Mouse (Mus musculus) embryonic facial prominence, embryonic 14.5 days (tissue): ENCODE measurements at regions not wholly inside any gene's neighbourhood (a gene's known extent, or its start where the extent isn't known, plus 50 kb on each side); places are given as distances from the start of the nearest gene placed in this dataset.

Source experiments
- ATAC-seq: fragments of 200-750 bp; cut with Nextera tagmentation; 2 replicates; pipeline ENCODE4 v1.8.0; 2017; ENCODE audit warnings: low read depth, moderate number of reproducible peaks, moderate TSS enrichment
- DNase-seq: peaks from one replicate; pipeline ENCODE4 v3.0.0-alpha.2; 2015; ENCODE audit warnings: low spot score
- H3K27ac ChIP-seq: fragments of 300-500 bp; sonication (generic); replicated peaks from 2 replicates; pipeline ENCODE4 v1.5.1; 2014; ENCODE audit warnings: low read depth, mild to moderate bottlenecking, low read length, moderate library complexity
- H3K27me3 ChIP-seq: fragments of 300-500 bp; sonication (generic); replicated peaks from 2 replicates; pipeline ENCODE4 v1.6.1; 2014; ENCODE audit warnings: low read length; ENCODE audit not compliant: control insufficient read depth, insufficient read depth
- H3K36me3 ChIP-seq: fragments of 300-500 bp; sonication (generic); 2 replicates; pipeline ENCODE4 v1.6.1; 2014; ENCODE audit warnings: low read length, mixed read lengths; ENCODE audit not compliant: control insufficient read depth, insufficient read depth
- H3K4me1 ChIP-seq: fragments of 300-500 bp; sonication (generic); 2 replicates; pipeline ENCODE4 v1.6.1; 2014; ENCODE audit warnings: antibody characterized with exemption, low read length; ENCODE audit not compliant: control insufficient read depth, insufficient read depth
- H3K4me2 ChIP-seq: fragments of 300-500 bp; sonication (generic); 2 replicates; pipeline ENCODE4 v1.6.1; 2014; ENCODE audit warnings: low read depth, mild to moderate bottlenecking, low read length, moderate library complexity, mixed read lengths
- H3K4me3 ChIP-seq: fragments of 300-500 bp; sonication (generic); 2 replicates; pipeline ENCODE4 v1.5.1; 2014; ENCODE audit warnings: low read depth, mild to moderate bottlenecking, low read length
- H3K9ac ChIP-seq: fragments of 300-500 bp; sonication (generic); 2 replicates; pipeline ENCODE4 v1.6.1; 2014; ENCODE audit warnings: low read depth, mild to moderate bottlenecking, low read length, moderate library complexity, mixed read lengths
- H3K9me3 ChIP-seq: fragments of 300-500 bp; sonication (generic); 2 replicates; pipeline ENCODE4 v1.6.1; 2016; ENCODE audit warnings: low read length; ENCODE audit not compliant: control insufficient read depth
- WGBS: fragments of 180-500 bp; shearing (Covaris S2); extraction: QIAGEN DNeasy Blood & Tissue Kit; methylation state at CpG from one replicate; pipeline ENCODE4 v1.1.7; 2014; 5-methylcytosine and 5-hydroxymethylcytosine counted together

- WGBS = 69% methylated on average over 2 of the region's 2 CpGs
- H3K4me1 ChIP-seq = no peaks in the 10 kb centered on the region
- no peaks in the 10 kb centered on the region for H3K9me3 ChIP-seq
- no peak overlapping the region for H3K4me2 ChIP-seq
- ATAC-seq (no peak), DNase-seq (no peak)
- H3K36me3 ChIP-seq = no peaks in the 10 kb centered on the region
- H3K9ac ChIP-seq = no peak overlapping the region
- no peak overlapping the region for H3K27ac ChIP-seq
- no peaks in the 10 kb centered on the region for H3K27me3 ChIP-seq
- H3K4me3 ChIP-seq = no peak overlapping the region
Observed at GRCm38 (mm10) chr8:65288687-65289086, 159.3 kb upstream of the BC030870 start.

GRCm38 (mm10) chr8:65280390-65280789 is 151.0 kb upstream of the BC030870 start:
- Histone ChIP-seq H3K4me1 (no peaks in the 10 kb centered on the region), H3K4me3 (no peak overlapping the region), H3K27me3 (no peaks in the 10 kb centered on the region), H3K4me2 (no peak overlapping the region), H3K9ac (no peak overlapping the region), H3K36me3 (no peaks in the 10 kb centered on the region), H3K27ac (no peak overlapping the region), H3K9me3 (no peaks in the 10 kb centered on the region)
- 82% methylated on average over 2 of the region's 2 CpGs for WGBS
- DNase-seq (no peak), ATAC-seq (no peak)
